ENCODE assay signal across 31 mouse cellular contexts in genomic region chr1:88751332-88751731, GRCm38 (mm10). TPM values are rescaled to one million over a fixed set of nuclear protein-coding genes. Genes with fewer than 3 reads are reported as not detected.
DNase-seq lines count a peak whose midpoint lies in the region; ATAC-seq lines count a peak whose summit lies in the region.
"Had no signal": no experiment of that assay in that cellular context is flagged by ENCODE, and none has a peak within 500 bp of the region (broad histone marks: within the 10 kb centered on the region; RNA-seq: fewer than 3 reads in every experiment).

No protein-coding gene starts in this region.

- H3K4me3 ChIP-seq in kidney, embryonic 15.5 days (replicated peaks): no peak overlapping the region
- H3K4me3 ChIP-seq: embryonic facial prominence, embryonic 12.5 days; gastrocnemius, adult 2 months; hindbrain, embryonic 15.5 days; limb, embryonic 10.5 days; limb, embryonic 15.5 days; liver, embryonic 13.5 days; myocyte; neural tube, embryonic 13.5 days had no signal

- H3K27ac ChIP-seq in kidney, embryonic 15.5 days: peak overlapping the region; percentile 64
- H3K27ac ChIP-seq: embryonic facial prominence, embryonic 12.5 days; gastrocnemius, adult 2 months; hindbrain, embryonic 15.5 days; limb, embryonic 10.5 days; limb, embryonic 15.5 days; liver, embryonic 13.5 days; neural tube, embryonic 13.5 days had no signal

- 47% methylated on average over 6 of the region's 6 CpGs for WGBS in kidney, embryonic 15.5 days

- peak; percentile 67 for DNase-seq in kidney, adult 11 months
- DNase-seq in kidney, adult 18-20 months: peak; percentile 52
- peak; percentile 66 to 88 for DNase-seq in kidney, postnatal 25 days
- no peak for DNase-seq in urinary bladder, adult 18-20 months (ENCODE audit: low spot score in 2 of 2)
- no peak for DNase-seq in right cerebral cortex, postnatal 14 days
- no peak for DNase-seq in adipocyte (ENCODE audit: low spot score)
- DNase-seq: adrenal gland, adult 8-10 months; B cell, adult 2 months; cerebellum, adult 8-10 months; embryo, embryonic 11 days; gastrocnemius, adult 2 months; gastrocnemius, postnatal 36 days; heart, adult 18-20 months; heart, postnatal 36 days; layer of hippocampus, postnatal 36 days; liver, embryonic 13.5 days; lung, adult 18-20 months; lung, postnatal 4 days; thymus, adult 2 months had no signal

- no peaks in the 10 kb centered on the region for H3K36me3 ChIP-seq in kidney, embryonic 15.5 days
- H3K36me3 ChIP-seq: embryonic facial prominence, embryonic 12.5 days; hindbrain, embryonic 15.5 days; limb, embryonic 10.5 days; limb, embryonic 15.5 days; liver, embryonic 13.5 days; neural tube, embryonic 13.5 days had no signal

- peak; percentile 93 for ATAC-seq in kidney, embryonic 15.5 days (replicated peaks; ENCODE audit: low FRiP score)
- ATAC-seq: activated CD4-positive, CD25-positive, alpha-beta regulatory T cell, adult 4 months; inflammation-experienced regulatory T-cells, adult 6 months; lung, postnatal 0 days; midbrain, embryonic 16.5 days had no signal

- H3K27me3 ChIP-seq in kidney, embryonic 15.5 days: no peaks in the 10 kb centered on the region
- H3K27me3 ChIP-seq: embryonic facial prominence, embryonic 12.5 days; hindbrain, embryonic 15.5 days; limb, embryonic 15.5 days; liver, embryonic 13.5 days had no signal

- peaks cover 35% of the 10 kb centered on the region for H3K4me1 ChIP-seq in kidney, embryonic 15.5 days
- H3K4me1 ChIP-seq: embryonic facial prominence, embryonic 12.5 days; limb, embryonic 10.5 days; liver, embryonic 13.5 days had no signal

- H3K4me2 ChIP-seq in kidney, embryonic 15.5 days: no peak overlapping the region
- H3K4me2 ChIP-seq: embryonic facial prominence, embryonic 12.5 days; heart, embryonic 11.5 days; hindbrain, embryonic 15.5 days; limb, embryonic 15.5 days; liver, embryonic 13.5 days; neural tube, embryonic 13.5 days had no signal

- H3K9ac ChIP-seq in kidney, embryonic 15.5 days: no peak overlapping the region
- H3K9ac ChIP-seq: embryonic facial prominence, embryonic 12.5 days; hindbrain, embryonic 15.5 days; limb, embryonic 15.5 days; liver, embryonic 13.5 days; neural tube, embryonic 13.5 days had no signal

- H3K9me3 ChIP-seq in kidney, embryonic 15.5 days (replicated peaks): no peaks in the 10 kb centered on the region; the same call in 1 of the 2 replicates
- H3K9me3 ChIP-seq: embryonic facial prominence, embryonic 12.5 days; hindbrain, embryonic 15.5 days; limb, embryonic 10.5 days; limb, embryonic 15.5 days; liver, embryonic 13.5 days; neural tube, embryonic 13.5 days had no signal

RNA-seq across cellular contexts. Expression of gene Arl4c, which starts 49.3 kb away (rescaled TPM):
- polyA plus RNA-seq in kidney, embryonic 15.5 days (2015; fragmentation: Nextera tagmentation; extraction: Ambion mirVana): 26.9 and 27.9 TPM in 2 replicates

Comparison
In these comparisons a context has a peak if more than half of its experiments do, and no peak if none do; other contexts are left out.
1. DNase-seq: peak in kidney, adult 11 months (single experiment), kidney, adult 18-20 months (single experiment) and kidney, postnatal 25 days (2 of 2); none in urinary bladder, adult 18-20 months (0 of 2), right cerebral cortex, postnatal 14 days (single experiment) and adipocyte (single experiment).